Mouse (Mus musculus) MN1 (cell line): ENCODE measurements around the gene Samsn1.

ENCODE experiments used
- DNase-seq: peaks from one replicate; pipeline ENCODE4 v3.0.0-alpha.2; 2016; ENCODE audit warnings: low spot score

Gene Samsn1

DNA sequence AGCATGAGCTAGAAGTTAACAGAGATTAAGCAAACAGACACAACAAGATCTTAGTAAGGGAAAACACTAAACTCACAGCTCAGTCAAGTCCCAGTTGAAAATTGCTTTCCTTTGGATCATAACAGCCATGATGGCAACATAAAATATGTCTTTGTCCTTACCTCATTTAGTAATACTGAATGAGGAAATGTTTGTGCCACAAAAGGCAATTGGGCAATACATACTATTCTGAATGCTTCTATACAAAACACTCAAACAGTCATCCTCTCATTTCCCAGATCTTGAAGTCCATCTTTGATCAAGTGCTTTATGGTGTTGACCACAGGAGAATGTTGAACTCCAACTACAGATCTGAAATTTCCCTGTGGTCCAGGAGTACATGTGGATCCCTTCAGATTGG lies 88.7 kb downstream of the Samsn1 start:
- DNase-seq: no peak

DNA sequence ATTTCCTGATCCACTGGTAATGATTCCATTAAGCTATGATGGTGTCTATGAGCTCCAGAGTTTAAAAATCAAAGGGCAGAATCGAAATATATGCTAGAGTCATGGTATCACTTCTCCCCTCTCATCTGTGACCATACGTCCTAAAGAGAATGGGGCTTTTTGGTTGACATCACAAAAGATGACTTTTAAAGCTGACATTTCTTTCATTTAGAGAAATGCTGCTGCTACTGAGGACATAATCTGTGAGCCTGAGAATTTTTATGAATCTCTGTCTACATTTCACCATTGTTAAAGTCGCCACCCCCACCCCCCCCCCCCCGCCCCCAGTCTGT lies 91.9 kb downstream of the Samsn1 start:
- no peak for DNase-seq

DNA sequence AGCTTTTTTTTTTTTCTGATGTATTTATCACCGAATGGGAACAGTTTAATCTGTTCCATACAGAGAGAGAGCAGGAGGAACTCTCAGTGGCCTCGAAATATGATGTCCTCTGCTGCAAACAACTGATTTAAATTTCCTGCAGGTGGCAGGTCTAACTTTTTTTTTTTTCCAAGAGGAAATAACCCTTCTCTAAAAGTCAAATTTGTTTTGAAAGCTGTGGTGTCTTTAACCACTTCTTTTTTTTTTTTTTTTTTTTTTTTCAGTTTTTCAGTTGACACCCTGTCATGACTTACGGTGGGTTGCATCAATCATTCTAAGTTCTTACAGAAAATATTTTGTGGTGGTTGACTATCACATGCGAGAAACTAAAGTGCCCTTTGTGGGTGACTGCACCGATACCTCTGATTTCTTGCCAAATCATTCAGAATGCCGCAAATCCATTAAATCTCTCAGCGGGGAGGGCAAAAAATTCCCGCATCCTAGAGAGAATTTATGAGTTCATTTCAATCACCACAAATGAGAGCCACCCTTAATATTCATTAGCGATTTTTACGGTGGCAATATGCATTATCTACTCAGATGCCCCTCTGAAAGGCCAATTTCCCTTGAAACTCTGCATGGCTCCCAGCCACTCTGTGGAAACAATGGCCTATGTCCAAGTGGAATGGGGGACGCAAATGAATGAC lies 92.4 kb downstream of the Samsn1 start:
- no peak for DNase-seq

DNA sequence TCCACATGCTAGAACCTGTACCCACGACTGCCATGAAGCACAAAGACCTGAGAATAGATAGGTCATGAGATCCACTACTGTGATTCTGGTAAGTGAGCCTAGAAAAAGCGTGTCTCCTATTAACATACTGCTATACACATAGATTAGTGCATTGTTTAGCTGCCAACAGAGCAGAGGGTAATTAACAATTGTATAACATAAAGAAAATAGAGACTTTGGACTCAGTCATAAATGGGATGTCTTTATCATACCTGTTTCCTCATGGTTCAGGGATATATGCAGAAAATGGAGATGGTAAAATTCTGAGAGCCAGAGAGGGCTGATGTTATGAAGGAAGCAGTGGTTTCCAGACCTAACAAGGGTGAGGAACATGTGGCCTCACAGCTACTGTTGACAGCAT lies 95.6 kb downstream of the Samsn1 start:
- DNase-seq: no peak

DNA sequence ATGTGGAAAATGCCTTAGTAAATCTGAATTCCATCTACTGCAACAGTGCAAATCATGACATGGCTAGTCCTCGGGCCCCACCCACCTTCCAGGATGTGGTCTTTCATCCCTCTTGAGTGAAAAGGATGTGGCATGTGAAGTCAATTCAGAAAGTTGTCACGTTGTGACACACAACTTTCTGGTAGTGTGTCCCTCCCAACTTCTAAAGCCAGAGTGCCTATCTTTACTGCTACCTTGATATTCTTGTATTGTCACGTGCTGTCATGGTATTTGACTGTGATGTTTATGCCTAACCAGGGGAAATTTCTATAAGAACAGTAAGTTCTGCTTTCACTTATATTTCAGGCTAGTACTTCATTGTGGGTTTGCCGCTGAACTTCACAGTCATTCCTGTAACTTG lies 101.2 kb downstream of the Samsn1 start:
- DNase-seq: no peak

DNA sequence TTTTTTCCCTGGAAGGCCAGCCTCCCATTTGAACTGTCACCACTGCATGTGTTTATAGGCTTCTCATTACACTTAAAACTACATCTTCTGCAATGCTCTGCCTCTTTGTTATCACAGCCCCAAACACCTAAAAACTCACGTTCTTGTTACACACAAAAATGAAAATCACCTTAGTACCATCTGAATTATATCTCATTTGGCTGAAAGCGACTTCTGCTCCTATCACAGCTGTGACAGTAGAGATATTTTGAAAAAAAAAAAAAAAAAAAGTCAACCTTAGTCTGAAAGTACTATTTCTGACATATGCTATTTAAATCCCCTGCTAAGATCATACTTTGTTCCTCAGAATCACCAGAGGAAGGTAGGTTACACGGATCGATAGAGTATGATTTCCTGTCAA lies 102.8 kb downstream of the Samsn1 start:
- DNase-seq: no peak

DNA sequence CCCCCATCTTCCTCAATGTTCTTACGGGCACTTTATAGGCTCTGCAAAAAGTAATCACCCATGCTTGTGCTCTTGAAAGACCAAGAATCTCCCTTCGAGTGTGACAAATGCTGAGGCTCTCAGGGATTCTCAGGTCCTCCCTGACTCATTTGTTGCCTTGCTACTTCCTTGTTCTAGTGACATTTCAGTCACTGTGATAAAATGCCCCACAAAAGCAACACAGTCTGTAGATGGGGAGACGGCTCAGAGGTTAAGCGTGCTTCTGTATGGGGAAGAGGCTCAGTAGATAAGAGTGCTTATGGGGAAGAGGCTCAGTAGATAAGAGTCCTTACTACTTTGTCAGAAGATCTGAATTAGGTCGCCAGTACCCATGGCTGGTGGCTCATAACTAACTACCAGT lies 104.4 kb downstream of the Samsn1 start:
- no peak for DNase-seq

DNA sequence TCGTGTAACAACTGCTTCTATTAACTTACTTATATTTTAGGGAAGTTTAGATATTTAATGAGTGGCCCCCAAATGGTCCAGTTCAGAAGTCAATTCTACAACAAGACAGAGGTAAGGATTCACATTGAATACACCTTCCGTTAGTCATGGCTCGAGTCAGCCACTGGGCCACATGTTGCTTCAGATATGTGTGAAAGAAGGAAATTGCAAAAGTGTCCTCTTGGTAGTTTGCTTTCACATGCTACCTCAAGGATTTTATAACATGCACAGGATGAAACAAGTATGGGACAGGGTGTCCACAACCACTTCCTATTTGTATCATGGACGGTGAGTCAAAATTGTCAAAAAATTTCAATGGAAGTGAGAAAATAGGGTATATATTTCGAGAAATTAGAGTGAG lies 110.0 kb downstream of the Samsn1 start:
- DNase-seq: no peak

DNA sequence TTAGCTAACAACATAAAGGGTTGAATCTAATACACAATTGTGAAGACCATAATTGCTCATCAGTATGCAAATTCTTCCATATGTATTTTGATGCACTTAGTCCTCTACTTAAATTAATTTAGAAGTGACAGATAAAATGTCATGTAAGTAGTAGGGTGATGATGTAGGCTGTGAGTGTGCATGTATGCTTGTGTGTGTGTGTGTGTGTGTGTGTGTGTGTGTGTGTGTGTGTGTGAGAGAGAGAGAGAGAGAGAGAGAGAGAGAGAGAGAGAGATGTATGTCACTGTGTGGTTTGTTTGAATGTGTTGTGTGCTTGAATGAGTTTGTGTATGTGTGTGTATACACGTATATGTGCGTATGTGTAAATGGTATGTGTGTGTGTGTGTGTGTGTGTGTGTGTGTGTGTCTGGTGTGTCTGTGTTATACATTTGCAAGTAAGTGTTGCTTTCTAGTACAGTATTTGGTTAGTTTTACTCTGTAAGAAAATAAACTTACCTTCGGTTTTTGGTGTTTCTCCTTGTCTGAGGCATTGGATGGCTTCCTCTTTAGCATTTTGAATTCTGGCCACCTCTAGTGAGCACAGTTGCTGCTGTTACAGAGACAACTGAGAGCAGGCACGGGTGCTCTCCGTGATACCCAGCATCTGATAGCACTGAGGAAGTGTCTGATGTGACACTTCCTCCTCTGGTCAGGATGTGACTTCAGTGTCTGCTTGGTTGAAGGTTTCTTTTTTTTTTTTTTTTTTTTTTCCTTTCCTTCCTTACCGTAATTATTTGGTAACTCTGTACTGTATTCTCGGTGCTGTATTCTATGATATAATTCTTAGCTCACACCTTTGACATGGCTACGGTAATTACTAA lies 113.2 kb downstream of the Samsn1 start:
- no peak for DNase-seq

DNA sequence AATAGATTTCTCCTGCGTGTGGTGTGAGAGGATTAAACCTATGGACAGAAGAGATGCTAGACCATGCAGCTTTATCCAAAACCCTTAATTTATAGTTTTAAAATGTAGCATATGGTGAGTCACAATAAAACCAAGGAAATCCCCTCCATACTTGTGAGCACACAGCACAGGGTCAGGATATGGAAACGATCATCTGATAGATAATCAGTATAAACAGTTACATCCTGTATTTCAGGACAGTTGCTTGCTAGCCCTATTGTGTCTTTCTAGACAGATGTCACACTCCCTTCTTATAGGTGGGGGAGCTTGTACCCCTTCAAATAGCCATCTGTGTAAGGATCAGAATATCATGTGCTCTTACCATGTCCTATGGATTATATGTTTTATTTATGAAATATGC lies 115.3 kb downstream of the Samsn1 start:
- DNase-seq: no peak

DNA sequence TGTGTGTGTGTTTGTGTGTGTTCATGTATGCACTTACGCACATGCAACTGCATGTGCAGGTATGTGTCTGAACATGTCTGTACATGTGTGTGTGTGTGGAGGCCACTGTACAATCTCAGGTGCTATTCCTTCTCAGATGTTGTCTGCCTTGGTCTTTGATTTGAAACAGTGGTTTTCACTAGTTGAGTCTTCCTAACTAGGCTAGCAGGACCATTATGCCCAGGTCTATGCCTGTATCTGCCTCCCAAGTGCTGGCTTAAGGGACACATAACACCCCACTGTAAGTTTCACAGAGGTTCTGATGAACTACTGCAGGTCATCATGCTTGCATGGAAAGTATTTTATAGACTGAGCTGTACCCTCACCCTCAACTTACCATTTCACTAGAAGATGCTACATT lies 115.8 kb downstream of the Samsn1 start:
- DNase-seq: no peak

DNA sequence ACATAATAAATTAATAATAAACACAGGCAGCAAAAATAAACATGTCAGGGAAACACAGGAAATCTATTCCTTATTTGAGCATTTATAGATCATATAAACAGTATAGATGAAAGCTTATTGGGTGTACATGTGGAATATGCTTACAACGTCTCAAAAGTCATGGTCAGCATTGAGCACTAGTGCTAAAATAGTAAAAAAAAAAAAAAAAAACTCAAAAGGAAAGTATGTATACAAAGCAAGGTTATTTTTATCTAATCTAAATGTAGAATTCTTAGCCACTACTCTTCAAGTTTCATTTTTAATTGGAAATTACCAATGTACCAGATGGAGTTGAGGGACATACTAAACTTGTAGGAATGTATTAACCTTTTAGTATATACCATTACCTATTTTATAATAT lies 116.8 kb downstream of the Samsn1 start:
- no peak for DNase-seq

DNA sequence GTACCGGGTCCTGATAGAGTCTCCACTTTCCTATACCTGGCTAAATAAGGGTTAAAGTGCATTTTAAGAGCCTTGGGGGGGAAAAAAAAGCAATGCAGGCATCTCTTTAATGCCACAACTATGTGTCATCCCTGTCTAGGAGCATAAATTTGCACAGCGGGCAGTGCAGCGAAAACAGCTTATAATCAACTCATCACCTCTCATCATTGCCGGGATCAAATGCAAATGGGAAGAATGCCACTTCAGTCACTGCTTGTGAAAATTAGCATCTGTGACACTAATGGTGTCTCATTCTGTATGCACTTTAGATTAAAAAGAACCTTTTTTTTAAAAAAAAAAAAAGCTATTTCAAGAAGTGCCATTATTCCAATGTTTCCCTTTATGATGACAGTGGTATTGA lies 118.0 kb downstream of the Samsn1 start:
- no peak for DNase-seq

DNA sequence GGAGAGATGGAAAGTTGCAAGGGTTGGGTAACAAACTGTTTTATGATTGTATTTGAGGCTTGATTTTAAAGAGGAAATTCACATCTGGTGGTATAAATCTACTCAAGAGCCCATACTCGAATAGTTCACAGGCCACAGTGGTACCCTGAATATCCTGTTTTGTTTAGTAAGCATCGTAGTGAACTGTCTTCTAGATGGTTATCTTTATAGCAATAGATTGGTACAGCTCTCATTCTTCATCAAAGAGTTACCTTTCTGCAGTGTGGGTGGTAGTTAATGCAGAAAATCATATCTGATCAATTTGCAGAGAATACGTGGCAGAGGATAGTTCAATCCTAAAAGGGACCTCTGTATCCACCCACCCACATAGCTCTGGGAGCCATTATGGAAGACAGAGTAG lies 119.1 kb downstream of the Samsn1 start:
- DNase-seq: no peak

DNA sequence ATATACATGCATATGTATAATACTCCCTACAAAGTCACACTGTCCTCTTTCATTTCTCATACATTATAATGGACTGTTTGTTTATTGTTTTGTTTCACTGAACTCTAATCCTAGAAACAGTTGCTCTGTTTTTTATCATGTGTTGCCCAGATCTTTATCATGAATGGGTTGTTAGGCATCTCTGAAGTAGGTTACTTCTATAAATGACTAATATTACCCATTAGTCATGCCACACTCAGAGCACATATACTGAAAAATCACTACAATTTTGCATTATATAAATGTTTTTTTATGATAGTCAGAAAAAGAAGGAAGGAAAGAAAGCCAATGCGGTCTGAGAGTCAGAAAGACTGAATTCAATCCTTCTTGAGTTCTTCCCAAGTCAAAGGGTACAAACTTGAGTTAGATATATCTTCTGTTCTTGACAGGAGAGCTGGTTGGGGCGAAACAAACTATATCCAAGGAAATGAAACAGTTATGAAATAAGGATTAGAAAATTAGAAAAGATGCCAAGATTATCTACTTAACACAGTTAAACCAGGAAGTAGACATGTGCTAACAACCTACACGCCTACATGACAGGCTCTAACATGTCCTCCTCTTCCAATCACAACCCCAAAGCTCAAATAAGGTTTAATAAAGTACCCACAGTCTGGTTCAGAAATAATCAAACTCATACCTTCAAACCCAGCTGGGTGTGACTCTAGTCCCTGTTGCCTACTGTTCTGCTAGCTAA lies 122.0 kb downstream of the Samsn1 start:
- DNase-seq: no peak

DNA sequence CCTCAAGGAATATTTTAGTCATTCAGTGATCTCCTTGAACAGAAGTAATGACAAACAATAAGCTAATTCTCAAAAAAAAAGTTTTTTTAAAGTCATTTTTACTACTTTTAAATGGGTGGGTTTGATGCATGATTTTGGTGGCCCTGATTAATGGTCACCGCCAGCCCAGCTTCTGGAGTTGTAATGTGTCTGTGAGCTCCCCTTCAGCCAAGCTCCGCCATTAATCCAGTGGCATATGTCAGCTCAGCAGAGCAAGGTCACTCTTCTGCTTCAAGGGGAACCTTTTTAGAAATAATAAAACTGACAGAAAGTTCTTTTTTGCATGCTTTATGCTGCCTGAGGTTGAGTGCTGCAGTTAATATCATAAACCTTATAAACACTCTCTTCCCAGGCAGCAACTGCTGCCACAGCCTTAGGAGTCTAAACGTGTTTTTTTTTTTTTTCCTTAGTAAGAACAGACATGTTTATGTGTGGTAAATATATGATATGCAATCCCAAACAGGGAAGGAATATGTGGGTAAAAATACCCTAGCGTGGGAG lies 124.2 kb downstream of the Samsn1 start:
- no peak for DNase-seq

DNA sequence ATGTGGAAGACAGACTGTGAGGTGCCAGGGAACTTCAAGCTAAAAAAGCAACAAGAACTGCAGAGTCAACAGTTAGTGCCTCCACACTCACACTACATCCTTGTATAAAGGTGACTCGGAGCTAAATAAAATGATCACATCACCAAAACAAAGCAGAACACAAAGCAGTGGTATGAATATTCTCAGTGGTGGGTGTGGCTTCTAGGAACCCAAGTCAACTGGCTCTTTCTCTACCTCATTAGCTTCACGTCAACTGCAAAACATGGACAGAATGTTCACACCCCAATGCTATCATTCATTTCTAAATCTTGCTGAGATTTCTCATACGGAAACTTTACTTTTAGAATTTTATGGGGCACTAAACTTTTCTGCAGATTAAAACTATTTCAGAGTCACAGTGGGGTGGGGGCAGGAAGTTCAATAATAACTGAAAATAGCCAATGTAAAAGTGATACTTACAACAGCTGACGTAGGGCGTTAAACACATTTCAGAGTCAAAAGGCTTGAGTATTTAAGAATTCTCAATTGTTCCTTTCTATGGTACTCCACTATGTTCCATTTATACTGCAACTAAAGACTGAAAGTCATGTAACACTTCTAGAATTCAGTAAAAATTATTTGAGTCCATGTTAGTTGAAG lies 127.7 kb downstream of the Samsn1 start:
- no peak for DNase-seq

DNA sequence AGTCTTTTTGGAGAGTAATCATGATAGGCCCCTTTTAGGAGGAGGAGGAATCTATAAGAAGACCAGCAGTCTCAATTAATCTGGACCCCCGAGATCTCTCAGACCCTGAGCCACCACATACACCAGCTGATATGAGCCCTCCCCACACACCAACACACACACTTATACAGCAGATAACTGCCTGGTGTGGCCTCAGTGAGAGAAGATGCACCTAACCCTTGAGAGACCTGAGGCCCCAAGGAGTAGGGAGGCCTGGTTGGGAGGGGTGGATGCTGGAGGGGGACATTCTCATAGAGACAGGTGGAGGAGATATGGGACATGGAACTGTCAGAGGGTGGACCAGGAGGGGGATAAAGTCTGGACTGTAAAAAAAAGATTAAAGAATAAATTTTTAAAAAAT lies 128.6 kb downstream of the Samsn1 start:
- no peak for DNase-seq

DNA sequence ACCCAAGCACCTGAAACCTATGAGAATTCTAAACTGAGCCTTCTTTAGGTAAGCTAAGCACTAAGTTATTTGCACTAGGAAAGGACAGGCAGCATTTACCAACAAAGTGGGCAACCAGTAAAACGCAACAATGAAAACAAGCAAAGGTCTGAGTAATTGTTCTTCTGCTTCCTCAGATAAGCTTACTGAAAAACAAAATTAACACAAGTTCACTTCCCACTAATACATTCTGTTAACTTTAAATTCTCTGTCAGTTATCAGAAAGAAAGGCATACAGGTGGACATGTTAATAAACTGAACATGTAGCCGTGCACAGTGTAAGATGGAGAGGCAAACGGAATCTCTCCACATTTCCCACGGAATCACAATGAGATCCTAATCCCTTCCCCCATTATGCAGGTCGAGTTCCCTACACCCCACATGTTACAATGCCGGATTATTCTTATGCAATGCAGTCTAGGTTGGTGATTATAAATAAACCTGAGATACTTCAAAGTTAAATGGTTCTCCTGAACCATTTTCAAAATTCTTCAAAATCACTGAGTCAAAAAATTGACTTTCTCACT lies 132.9 kb downstream of the Samsn1 start:
- DNase-seq: no peak

DNA sequence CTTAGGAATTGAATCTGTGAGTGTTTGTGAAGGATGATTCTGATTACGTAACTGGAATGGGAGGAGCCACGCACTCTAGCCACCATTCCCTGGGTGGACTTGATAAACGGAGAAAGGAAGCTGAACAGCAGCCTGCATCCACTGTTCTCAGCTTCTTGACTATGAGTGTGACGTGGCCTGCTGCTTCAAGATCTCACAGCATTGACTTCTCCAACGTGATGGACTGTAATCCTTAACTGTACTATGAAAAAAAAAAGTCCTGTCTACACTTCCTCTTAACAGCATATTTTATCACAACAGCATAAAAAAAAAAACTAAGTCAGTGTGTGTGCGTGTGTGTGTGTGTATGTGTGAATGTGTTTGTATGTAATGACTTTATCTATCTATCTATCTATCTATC lies 134.9 kb downstream of the Samsn1 start:
- no peak for DNase-seq

DNA sequence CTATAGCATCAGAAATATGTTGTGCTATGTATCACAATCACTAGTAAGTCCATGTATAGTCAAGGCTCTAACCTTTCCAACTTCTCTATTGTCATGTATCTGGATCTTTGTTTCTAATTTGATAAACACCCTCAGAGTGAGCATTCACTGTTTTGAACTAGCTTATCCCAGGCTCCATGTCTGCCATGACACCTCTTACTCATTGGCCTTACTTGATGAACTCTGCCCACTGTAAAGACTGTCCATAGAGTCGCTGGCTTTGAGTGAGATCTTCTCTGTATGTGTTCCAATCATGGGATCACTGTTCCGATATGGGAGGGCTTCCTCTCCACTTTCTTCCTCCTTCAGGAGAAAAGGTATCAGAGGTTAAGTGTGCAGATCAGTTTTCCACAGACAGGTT lies 143.2 kb downstream of the Samsn1 start:
- DNase-seq: no peak

DNA sequence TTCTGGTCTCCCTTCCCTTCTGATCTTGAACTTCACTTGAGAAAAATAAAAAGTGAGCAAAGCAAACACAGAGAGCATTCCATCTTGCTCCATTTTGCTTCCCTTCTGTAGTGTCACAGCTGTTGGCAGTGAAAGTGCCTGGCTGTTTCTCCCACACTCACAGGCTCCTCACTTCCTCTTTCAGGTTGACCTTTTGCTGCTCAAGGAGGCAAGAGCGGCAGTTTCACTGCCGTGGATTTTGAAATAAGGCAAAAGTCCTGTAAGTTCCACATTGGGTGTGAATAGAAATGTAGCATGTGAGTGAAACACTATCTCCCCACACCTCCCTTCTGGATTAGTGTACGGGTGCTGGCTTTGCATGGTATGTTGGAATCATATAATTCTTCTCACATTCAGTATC lies 144.9 kb downstream of the Samsn1 start:
- DNase-seq: no peak
